Mouse (Mus musculus) adipocyte (in vitro differentiated cells): ENCODE results near the gene Ifrd2.
A peak's percentile ranks its signal among the peaks of the same experiment; 100 is the strongest.

ENCODE experiments used
- DNase-seq: peaks from one replicate; pipeline ENCODE4 v3.0.0-alpha.2; 2016; ENCODE audit warnings: low spot score

Ifrd2 gene

DNA sequence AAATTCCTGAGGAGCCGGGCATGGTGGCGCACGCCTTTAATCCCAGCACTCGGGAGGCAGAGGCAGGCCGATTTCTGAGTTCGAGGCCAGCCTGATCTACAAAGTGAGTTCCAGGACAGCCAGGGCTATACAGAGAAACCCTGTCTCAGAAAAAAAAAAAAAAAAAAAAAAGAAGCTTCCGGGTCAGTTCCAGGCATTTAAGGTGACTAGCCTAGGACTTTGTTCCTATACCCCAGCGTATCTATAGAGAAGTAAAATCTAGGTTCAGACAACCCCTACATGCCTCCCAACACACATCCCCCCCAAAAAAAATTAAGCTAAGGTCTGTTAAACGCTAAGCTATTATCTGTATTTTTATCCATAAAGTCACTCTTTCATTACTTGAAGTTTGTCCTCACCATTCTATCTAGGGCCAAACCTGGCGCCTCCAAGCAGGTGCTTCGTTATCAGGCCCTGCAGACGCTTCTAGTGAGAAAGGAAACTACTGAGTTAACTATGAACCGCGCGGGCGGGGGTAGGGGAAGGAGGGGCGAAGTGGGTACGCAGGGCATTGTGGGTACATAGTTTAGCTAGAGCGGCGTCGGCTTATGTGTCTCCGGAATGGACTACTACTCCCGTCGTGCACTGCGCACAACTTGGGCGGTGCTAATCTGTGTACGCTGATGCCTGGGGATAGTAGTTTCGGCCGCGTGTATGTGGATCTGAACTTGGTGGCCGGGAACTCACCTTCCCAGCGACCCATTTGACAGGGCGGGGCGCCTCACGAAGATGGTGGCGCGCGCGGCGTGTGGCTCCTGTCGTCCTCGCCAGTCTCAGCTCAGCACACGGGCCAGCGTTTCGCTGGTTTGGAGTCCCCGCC is at the start of gene Ifrd2:
Gene Ifrd2, plus strand, starts transcription at position 669 of the 859 bp plus-strand sequence.
- peak; percentile 97 for DNase-seq

DNA sequence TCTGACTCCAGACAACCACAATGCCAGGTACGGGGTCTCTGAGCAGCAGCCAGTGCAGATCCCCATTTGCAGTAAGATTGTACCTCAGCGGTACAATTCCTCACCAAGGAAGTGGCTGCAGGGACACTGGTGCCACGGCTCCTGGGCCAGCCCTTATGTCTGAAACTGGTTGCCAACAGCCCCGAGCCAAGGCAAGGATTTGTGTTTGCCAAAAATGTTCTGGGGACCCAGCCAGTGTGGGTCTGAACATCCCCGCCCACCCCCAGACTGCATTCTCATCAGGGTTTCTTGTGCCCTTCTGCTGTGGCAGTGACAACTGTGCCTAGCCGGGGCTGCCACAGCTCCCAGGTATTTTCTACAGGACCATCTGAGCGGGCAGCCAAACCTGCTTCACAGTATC is 49.2 kb upstream of the Ifrd2 start:
- no peak for DNase-seq

DNA sequence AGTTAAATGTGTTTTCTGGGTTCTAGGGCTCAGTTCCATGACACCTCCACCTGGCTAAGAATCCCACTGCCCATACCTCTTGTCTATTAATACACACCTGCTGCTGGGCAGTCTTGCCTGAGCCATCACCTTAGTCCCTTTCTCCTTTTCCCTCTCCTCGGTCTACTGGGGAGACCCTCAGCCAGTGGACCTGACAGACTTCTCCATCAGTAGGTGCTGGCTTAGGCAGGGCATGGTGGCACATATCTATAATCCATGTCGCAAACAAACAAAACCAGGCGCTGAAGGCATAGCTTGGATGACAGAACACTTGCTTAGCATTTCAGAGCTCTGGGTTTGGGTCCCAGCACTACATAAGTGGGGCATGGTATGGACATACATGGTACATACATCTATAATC is 48.7 kb upstream of the Ifrd2 start:
- no peak for DNase-seq

DNA sequence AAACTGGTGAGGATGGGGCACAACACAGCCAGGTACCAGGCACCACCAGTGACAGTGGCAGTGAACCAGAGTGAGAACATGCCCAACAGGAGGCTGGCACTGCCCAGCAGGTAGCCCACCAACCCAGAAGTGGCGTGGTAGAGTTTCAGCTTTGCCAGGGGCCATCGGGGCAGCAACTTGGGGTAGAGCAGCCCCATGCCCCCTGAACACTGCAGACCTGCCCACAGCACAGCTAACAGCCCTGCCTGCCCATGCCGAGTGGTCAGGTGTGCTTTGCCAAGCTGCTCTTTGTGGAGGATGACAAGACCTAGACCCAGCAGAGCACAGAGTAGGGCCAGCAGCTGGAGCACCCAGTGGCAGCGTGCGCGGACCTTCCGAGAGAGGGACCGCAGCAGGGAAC is 47.5 kb upstream of the Ifrd2 start:
- DNase-seq = no peak

DNA sequence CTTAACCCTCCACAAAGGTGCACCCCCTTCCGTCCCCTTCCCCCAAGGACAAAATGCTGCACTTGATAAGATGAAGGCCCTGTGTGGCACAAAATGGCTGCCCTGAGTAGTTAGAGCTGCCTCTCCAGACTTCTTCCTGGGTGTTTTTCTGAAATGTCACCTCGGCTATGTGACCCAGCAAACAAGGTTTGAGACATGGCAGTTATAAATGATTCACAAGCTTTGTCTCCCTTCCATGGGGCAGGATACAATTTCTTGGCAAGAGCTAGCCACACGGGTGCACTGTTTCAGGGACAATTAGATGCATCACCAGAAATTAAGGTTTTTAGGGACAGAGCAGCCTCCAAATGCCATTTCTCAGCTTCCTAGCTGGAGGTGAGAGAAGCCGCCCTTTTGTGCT is 47.0 kb upstream of the Ifrd2 start:
- no peak for DNase-seq

DNA sequence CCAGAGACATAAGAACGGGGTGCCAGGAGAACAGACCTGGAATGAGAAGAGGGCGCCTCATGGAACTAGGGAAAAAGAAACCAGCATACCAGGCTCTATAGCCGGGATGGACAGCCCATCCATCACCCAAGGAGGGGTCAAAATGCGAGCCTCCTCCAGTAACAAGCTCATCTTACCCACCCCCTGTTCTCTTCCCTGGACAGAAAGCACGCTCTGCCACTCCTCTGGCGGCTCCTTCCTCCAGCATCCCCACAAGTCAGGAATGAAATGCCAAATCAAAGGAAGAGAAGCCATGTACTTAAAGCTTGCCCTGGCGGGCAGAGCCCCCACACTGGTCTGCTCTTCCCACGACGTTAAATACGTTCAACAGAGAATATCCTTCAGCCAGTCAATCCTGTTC is 46.4 kb upstream of the Ifrd2 start:
- no peak for DNase-seq

DNA sequence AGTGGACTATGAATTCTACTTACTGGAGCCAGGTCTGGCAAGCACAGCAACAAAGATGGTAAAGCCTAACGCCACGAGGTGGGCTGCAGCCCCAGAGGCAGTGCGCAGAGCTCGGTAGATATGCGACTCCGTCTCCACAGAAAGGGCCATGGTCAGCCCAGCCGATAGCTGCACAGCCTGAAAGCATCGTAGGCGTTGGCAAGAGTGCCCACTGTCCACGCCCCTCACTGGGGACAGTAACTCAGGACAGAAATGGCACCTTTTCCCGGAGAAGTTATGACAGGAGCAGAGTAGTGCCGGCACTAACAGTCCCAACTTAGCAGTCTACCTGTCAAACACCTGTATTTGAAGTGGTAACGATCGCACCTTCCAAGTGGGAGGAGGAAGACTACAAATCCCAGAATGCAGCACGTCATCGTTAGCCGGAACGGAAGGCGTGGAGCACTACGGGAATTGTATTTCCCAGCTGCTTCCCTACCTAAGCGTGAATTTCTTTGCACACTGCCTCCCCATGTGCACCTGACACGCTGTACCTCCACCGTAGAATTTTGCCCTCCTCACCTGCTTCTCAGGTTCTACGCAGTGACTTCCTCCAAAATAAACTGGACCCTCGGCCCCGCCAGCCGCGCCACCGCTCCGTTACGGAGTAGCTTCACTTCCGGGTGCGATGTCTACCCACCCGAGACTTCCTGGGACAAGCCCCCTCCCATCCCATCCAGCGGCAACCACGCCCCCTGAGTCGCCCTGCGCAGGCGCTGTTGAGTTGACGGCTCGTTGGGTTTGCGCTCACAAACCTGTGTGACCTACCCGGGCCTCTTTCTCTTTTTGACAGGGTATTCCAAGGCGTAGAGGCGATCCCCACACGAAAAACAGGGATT is 45.7 kb upstream of the Ifrd2 start, which contains the start of the genes Cyb561d2 and Nprl2:
Gene Cyb561d2, minus strand, starts transcription at position 720 of the 878 bp plus-strand sequence.
Gene Nprl2, plus strand, starts transcription at position 753 of the 878 bp plus-strand sequence.
- DNase-seq = peak; percentile 94

DNA sequence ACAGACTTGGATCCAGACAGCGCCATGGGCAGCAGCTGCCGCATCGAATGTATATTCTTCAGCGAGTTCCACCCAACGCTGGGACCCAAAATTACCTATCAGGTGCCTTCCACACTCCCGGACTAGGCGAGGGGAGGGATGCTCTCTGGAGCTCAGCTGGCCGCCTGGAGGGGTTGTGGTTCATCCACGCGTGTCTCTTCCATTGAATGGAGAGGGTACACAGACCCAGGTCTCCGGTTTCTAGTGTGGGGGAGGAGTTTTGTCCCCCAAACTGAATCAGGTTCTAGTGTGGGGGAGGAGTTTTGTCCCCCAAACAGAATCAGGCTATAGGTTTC is 45.1 kb upstream of the Ifrd2 start:
- DNase-seq = no peak

DNA sequence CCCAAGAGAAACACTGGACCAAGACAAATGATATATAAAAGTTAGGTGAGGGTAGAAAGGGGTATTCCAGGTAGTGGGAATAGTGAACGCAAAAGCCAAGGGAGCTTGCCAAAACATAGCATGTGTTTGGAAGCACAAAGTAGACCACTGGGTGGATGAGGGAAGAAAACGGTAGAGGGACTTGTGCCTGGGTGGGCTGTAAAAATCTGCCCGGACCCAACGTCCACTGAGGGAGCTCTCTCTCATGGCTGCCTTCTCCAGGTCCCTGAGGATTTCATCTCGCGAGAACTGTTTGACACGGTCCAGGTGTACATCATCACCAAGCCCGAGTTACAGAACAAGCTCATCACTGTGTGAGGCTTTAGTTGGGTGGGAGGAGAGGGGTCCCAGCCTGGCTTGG is 44.7 kb upstream of the Ifrd2 start:
- no peak for DNase-seq

DNA sequence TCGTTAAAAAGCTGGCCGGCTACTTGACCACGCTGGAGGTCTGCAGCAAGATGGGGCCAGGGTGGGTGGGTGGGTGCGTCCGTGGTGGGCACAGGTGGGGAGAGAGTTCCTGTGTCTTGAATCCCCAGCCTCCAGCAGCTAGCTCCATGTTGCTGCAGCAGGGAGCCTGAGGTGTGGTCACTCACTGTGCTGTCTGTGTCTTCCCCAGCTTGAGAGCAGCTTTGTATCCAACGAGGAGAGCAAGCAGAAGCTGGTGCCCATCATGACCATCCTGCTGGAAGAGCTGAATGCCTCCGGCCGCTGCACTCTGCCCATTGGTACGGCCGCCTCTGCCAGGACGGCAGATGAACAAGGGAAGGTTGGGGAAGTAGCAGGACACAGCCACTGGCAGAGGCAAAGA is 44.1 kb upstream of the Ifrd2 start:
- no peak for DNase-seq

DNA sequence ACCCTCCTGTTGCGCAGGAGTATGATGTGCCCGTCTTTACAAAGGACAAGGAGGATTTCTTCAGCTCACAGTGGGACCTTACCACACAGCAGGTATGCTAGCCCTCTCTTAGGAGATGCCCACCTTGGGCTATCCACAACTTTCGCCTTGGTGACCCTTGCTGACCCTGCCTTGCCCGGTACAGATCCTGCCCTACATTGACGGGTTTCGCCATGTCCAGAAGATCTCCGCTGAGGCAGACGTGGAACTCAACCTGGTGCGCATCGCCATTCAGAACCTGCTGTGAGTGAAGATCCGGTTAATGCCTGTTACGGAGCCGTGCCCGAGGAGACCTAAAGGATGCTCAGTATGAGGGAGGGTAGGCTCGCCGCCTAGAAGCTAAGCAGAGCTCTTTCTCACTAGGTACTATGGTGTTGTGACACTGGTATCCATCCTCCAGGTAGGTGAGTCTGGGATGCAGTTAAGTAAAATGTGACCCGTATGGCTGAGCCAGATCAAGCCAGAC is 43.2 kb upstream of the Ifrd2 start:
- no peak for DNase-seq

DNA sequence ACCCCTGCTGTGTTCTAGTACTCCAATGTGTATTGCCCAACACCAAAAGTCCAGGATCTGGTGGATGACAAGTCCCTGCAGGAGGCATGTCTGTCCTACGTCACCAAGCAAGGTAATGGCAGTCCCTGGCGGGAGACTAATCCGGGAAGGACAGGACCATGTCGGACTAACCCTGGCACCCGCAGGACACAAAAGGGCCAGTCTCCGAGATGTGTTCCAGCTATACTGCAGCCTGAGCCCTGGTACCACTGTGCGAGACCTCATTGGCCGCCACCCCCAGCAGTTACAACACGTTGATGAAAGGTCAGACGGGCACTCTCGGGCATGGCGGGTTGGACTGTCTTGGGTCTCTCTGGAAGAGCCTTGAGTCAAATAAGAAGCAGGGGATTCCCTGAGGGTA is 42.7 kb upstream of the Ifrd2 start:
- DNase-seq = no peak

DNA sequence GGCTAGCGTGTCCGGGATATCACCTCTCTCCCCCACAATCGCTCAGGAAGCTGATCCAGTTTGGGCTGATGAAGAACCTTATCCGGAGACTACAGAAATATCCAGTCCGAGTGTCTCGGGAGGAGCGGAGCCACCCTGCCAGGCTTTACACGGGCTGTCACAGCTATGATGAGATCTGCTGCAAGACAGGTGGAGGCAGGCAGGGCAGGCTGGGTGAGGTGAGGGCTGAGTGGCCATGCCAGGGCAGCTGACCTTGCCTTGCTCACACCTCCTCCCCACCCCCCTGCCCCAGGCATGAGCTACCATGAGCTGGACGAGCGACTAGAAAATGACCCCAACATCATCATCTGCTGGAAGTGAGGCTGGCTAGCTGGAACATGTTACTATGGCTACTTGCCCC is 42.2 kb upstream of the Ifrd2 start:
- DNase-seq = no peak

DNA sequence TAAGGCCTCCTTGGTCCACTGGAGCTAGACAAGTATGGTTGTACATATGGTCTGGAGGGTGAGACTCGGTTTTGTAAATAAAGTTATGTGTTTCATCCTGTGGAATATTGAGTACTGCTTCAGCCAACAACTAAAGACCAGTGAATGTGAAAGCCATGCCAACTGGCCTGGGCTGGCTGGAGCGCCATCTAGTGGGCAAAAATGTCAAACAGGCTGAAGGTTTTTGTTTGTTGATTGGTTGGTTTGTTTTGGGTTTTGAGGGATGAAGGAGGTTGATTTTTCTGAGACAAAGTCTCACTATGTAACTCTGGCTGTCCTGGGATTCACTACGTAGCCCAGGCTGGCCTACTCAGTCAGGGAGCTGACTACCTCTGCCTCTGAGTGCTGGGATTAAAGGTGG is 41.8 kb upstream of the Ifrd2 start:
- peak; percentile 84 for DNase-seq

DNA sequence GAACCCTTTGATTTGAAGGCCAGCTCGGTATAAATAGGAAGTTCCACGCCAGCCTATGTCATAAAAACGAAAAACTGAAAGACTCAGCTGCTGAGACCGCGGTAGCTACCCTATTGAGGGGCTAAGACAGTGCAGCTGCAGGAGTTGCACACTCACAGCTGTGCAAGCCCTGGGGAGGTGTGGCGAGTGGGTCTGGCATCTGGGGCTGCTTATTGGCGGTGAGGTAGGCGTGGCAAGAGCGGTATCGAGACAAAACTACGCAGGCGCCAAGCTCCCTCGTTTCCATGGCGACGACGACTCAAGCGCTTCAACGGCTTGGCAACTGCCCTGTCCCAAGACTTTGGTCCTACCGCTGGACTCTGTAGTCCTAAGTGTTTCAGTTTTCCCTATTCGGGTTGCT is 40.4 kb upstream of the Ifrd2 start, which contains the start of gene Zmynd10:
Gene Zmynd10, plus strand, starts transcription at position 273 of the 400 bp plus-strand sequence.
- DNase-seq = peak; percentile 82

DNA sequence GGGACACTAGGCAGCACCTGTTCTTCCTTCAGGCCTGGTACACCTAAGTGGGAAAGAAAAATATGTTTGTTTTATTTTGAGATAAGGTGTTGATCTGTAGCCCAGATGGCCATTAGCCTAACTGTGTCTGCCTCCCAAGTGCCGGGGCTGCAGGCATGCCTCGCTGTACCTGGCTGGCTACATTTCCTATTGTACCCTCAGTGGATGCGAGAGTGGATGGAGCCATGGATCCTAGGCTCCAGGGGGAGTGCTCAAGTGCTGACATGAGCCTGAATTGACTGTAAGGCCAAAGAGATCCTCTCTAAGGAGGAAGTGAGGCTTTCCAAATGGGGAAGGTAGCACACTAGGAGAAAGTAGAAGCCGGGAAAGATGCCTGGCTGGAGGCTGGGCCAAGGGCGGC is 39.5 kb upstream of the Ifrd2 start:
- DNase-seq = no peak

DNA sequence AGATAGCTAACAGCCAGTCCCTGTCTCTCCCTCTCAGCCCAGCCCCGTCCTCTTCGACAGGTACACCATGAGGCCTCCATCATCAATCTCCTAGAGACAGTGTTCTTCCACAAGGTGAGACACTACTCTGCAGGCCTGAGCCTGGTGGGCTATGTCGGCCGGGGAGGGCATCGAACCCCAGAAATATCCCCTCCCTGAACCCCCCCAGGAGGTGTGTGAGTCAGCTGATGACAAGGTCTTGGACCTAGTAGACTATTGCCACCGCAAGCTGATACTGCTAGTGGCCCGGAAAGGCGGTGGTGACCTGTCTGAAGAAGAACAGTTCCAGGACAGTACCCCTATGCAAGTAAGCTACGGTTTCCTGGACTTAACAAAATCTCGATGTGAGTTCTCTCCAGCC is 38.6 kb upstream of the Ifrd2 start:
- DNase-seq = no peak

DNA sequence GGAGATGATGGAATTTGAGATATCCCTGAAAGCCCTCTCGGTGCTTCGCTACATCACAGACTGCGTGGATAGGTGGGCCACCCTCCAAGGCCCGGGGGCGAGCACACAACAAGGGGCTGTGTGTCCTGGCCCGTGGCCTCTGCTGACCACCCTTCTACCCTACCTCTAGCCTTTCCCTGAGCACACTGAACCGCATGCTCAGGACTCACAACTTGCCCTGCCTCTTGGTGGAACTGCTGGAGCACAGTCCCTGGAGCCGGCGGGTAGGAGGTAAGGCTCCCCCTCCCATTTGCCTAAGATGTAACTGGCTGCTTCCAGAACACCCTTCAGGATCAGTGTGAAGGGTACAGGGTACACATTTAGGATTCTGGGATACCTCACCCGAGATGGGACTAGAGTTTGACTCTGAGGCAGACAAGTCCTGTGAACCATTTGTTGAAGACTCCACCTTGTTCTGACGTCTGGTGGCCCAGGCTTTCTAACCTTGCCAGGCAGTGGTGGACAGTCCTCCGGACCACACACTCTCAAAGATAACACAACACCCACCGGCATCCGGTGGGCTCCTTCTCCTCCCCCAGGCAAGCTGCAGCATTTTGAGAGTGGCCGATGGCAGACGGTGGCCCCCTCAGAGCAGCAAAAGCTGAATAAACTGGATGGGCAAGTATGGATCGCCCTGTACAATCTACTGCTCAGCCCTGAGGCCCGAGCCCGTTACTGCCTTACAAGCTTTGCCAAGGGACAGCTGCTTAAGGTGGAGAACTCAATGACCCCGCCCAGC is 38.0 kb upstream of the Ifrd2 start:
- no peak for DNase-seq

DNA sequence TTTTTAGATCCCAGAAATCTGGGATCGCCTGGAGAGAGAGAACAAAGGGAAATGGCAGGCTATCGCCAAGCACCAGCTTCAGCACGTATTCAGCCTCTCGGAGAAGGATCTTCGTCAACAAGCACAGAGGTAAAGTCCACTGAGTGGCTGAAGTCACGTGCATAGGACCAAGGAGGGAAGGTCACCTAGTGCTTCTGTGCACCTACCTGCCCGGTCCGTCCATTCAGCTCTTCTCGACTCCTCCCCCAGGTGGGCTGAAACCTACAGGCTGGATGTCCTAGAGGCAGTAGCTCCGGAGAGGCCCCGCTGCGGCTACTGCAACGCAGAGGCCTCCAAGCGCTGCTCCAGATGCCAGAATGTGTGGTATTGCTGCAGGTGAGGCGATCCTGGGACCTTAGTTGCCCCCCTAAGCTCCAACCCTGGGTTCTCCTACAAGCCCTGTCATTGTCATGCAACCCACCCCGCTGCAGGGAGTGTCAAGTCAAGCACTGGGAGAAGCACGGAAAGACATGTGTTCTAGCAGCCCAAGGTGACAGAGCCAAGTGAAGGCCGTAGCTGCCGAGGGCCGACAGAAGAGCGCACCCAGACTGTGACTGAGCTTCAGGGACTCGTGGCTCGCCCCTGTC is 36.8 kb upstream of the Ifrd2 start:
- DNase-seq = no peak

DNA sequence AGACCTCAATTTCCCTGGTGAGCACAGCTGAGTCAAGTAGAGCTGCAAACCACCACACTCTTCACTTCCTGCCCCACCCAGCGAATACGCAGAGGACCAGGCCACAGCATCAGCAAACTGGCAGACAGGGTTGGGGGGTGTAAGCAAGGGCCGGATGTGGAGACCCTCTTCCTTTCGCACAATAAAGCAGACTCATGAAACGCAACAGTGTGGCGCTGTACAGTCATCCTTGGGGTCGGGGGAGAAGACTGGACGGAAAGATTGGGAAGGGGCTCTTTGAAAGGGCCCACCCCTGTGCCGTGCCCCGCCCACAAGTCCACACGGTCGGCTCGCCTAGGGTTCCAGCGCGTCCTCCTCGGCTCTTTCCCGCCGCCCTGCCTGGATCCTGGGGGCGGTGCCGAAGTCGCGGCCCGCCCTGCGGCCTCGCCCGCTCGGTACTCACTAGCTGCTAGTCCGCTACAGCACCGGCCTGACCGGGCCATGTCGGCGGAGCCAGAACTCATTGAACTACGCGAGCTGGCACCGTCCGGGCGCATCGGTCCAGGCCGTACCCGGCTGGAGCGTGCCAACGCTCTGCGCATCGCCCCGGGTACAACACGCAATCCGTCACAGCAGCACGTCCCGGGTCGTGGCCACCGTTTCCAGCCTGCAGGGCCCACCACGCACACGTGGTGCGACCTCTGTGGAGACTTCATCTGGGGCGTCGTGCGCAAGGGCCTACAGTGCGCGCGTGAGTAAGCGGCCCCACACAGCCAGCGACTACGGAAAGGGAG is 36.1 kb upstream of the Ifrd2 start, which contains the start of gene Rassf1:
Gene Rassf1, plus strand, starts transcription at position 439 of the 773 bp plus-strand sequence.
- DNase-seq = no peak

DNA sequence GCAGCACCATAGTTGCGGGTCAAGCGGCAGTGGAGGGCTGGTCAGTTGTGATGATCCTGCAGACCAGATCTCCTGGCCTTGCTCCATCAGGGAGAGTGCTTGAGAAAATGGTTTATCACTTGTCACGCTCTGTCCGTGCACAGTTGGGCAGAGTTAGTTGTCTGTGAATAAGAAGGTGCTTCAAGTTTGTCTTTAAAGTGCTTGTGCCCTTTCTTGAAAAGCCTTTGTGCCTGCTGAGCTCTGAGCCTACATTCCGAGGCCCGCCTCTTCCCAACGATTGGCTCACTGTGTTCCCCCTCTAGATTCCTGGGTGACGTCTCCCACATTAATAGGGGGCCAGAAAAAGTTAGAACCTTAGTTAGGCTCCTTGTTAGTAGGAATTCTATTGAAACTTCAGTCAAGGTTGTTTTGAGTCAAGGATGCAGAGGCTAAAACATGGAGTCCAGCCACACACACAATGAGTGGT is 35.5 kb upstream of the Ifrd2 start:
- no peak for DNase-seq
